Mouse (Mus musculus) embryonic fibroblast, embryonic 13.5 days (primary cell): ENCODE measurements around the gene Hspd1. TPM values are rescaled to one million over a fixed set of nuclear protein-coding genes. Genes with fewer than 3 reads are reported as not detected.

ENCODE experiments used
- H3K27ac ChIP-seq: 2 replicates; pipeline ENCODE4 v1.5.1; 2012; ENCODE audit warnings: low read length, control low read depth, inconsistent platforms; ENCODE audit not compliant: insufficient read depth
- H3K4me1 ChIP-seq: 2 replicates; pipeline ENCODE4 v1.6.1; 2011; ENCODE audit warnings: low read length; ENCODE audit not compliant: control insufficient read depth, insufficient read depth
- H3K4me3 ChIP-seq: 2 replicates; pipeline ENCODE4 v1.5.1; 2011; ENCODE audit warnings: mild to moderate bottlenecking, control low read depth, low read length; ENCODE audit not compliant: insufficient read depth
- CTCF ChIP-seq: IDR thresholded peaks from 2 replicates; pipeline ENCODE4 v1.5.1; 2011; ENCODE audit warnings: mild to moderate bottlenecking, control low read depth, low read length, moderate library complexity, borderline replicate concordance; ENCODE audit not compliant: insufficient read depth
- POLR2A ChIP-seq: IDR thresholded peaks from 2 replicates; pipeline ENCODE4 v1.6.1; 2011; ENCODE audit warnings: low read depth, mild to moderate bottlenecking, control low read depth, low read length, moderate library complexity
- polyA plus RNA-seq: library from polyadenylated mRNA; stranded (reverse); fragments of >200 nt; gene quantifications from 2 replicates; pipeline ENCODE4 v1.2.4, GENCODE M21; 2011; ENCODE audit warnings: low read depth; ENCODE audit not compliant: missing spikeins, insufficient read length

Hspd1 gene
- polyA plus RNA-seq, 1 experiment = 335 TPM

DNA sequence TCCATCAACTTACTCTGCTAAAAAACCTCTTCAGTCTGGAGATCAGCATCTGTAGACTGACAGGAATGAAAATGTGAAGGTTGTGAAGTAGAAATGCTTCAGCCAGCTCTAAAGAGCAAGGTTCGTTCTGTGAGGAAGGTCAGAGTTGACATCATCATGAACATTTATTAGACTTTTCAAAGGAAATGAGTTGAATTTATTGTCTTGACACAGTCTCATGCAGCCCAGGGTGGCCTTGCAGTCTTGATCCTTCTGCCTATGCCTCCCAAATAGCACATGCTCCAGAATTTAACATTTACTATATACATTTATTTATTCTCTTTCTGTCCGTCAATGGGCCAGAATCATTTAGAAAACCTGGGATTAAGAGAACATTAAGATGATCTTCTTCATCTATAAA is 35.5 kb upstream of the Hspd1 start:
- H3K4me1 ChIP-seq = no peaks in the 10 kb centered on the region
- TF ChIP-seq CTCF (no peak), POLR2A (no peak)
- H3K4me3 ChIP-seq = no peak overlapping the region
- no peak overlapping the region for H3K27ac ChIP-seq

DNA sequence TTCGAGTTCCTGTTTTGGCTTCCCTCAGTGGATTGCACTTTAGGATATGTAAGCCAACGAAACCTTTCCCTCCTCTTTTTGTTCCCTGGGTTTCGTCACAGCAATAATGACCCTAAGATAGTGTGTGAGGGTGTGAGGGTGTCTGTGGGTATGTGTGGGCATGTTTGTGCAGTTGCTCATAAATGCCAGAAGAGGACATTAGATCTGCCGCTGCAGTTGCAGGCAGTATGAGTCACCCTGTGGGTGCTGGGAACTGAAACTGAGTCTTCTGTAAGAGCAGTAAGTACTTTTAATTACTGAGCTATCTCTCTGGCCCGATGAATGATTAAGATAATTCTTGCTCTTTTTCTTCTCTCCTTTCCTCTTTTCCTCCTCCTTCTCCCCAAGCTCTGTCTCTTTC is 35.0 kb upstream of the Hspd1 start:
- TF ChIP-seq POLR2A (no peak), CTCF (no peak)
- Histone ChIP-seq H3K4me3 (no peak overlapping the region), H3K4me1 (no peaks in the 10 kb centered on the region), H3K27ac (no peak overlapping the region)

DNA sequence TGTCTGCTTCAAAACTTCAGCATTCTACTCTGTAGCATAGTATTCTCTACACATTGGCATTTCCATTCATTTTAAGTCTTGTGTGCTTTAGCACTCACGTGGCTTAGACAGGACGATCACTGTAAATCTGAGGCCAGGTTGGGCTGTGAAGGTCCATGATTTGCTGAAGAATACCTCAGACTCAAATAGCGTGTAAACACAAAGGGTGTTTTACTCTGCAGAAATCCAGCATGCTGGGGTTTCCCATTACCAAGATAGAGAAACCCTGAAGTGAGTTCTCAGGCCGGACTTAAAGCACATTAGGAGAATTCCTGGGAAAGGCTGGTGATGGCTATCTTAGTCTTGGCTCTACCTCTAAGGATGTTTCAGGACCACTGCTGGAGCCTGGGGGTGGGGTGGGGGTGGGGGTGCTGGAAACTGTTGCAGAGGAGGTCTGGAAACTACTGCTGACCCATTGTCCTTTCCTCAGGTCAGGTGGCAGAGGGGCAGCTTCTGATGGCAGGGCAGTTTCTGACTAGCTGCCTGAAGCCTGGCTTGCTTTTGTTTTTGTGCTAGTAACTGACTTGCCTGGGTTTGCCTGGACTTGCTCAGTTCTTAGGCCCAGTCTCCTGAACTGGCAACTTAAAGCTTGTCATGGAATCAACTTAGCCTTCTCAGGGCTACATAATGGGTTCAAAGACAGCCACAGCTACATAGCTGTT is 21.2 kb upstream of the Hspd1 start:
- no peak overlapping the region for H3K27ac ChIP-seq
- H3K4me1 ChIP-seq = no peaks in the 10 kb centered on the region
- H3K4me3 ChIP-seq = no peak overlapping the region
- no peak for TF ChIP-seq CTCF
- TF ChIP-seq POLR2A = no peak

DNA sequence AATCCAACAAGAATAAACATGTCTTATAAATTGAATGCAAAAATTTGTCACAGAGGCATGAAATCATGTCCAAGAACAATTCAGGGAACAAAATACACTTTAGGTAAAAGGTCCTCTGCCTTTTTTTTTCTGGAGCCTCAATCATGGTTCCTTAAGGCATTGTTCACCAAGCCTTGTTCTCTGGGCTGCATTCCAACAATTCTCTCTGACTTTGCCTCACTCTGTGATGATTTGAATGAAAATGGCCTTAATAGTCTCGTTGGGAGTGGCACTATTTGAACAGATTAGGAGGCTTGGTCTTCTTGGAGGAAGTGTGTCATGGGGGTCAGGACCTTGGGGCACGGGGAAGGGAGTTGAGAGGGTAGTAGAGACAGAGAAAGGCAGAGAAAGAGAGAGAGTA is 20.4 kb upstream of the Hspd1 start:
- no peak for TF ChIP-seq CTCF
- no peak for TF ChIP-seq POLR2A
- Histone ChIP-seq H3K27ac (no peak overlapping the region), H3K4me1 (no peaks in the 10 kb centered on the region), H3K4me3 (no peak overlapping the region)

DNA sequence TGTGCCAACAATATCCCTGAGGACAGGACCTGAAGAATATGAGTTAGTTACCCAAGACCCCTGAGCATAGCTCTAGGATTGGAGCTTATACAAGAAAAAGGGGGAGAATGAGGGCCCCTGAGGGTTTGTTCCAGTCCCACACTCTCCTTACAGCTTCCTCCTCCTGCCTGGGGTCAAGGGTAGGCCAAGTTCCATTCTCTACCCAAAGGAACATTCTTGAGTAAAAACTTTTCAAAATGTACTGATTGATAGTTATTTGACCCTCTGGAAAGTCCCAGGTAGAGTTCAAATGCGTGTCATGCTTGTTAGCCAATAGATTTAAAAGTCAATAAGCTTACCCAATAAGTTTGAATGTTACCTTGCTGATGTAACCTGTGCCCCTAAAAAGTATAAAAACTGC is 19.6 kb upstream of the Hspd1 start:
- TF ChIP-seq CTCF = no peak
- TF ChIP-seq POLR2A = no peak
- H3K27ac ChIP-seq = no peak overlapping the region
- no peaks in the 10 kb centered on the region for H3K4me1 ChIP-seq

DNA sequence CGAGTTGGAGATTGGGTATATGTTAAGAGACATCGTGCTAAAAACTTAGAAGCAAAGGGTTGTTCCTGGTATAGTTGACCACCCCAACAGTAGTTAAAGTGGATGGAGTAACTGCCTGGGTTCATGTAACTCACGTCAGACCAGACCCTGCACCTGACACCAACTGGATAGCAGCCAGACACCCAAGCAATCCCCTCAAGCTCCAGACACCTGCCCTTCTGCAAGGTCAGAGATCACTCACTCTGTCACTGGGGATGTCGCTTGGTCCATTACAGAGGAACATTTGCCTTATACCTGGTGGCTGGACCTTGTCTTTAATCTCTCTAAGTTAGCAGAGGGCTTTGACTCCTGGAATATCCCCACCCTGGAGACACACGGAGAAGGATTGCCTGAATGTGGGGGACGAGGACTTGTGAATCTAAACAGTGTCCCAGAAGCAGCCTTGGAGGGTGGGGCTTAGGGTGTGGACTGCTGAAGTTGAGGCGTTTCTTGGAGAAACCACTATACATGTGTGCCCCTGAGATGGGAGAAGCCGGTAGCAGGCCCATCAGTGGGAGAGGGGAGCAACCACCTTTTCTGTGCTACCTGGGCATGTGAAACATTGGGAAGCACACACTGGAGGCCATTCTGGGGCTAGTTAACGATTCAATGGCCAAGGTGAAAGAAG is 19.0 kb upstream of the Hspd1 start:
- no peaks in the 10 kb centered on the region for H3K4me1 ChIP-seq
- TF ChIP-seq POLR2A = no peak
- TF ChIP-seq CTCF = no peak
- H3K4me3 ChIP-seq = no peak overlapping the region
- H3K27ac ChIP-seq = no peak overlapping the region

More for the DNA sequence above, 19.6 kb upstream of the Hspd1 start:
- H3K4me3 ChIP-seq = no peak overlapping the region

DNA sequence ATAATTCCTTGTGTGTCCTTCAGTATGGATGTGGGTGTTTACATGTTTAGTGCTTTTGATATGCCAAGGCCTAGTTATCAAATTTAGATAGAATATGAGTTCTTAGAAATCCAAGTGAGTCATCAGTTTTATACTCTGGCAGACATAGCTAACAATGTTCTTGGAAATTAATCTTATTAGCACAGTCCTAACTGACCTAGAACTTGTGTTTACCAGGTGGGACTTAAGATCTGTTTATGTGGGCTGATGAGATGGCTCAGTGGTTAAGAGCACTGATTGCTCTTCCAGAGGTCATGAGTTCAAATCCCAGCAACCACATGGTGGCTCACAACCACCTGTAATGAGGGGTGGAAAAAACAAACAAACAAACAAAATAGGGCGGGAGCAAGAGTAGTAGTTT is 4.4 kb upstream of the Hspd1 start:
- TF ChIP-seq CTCF (no peak), POLR2A (no peak)
- Histone ChIP-seq H3K4me1 (peaks cover 2% of the 10 kb centered on the region; the same call in 1 of the 2 replicates), H3K27ac (no peak overlapping the region), H3K4me3 (no peak overlapping the region)

DNA sequence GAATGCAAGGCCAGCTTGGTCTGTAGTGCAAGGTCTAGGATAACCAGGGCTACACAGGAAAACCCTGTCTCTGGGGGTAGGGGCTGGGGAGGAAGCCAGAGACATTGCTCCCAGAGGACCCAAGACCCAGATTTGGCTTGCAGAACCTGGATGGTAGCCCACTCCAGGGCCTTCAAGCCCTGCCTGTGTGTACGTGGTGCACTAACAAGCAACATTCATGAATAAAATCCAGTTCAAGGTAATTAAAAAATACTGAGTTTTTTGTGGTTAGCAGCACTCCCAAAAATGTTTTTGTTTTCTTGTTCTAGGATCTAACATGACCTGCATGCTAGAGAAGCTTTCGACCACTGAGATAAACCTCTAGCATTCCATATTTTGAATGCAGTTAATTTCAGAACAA is 4.0 kb upstream of the Hspd1 start:
- no peak overlapping the region for H3K27ac ChIP-seq
- peak; percentile 29; the same call in 1 of the 2 replicates for TF ChIP-seq POLR2A
- TF ChIP-seq CTCF = no peak
- peaks cover 2% of the 10 kb centered on the region; the same call in 1 of the 2 replicates for H3K4me1 ChIP-seq
- H3K4me3 ChIP-seq = no peak overlapping the region

DNA sequence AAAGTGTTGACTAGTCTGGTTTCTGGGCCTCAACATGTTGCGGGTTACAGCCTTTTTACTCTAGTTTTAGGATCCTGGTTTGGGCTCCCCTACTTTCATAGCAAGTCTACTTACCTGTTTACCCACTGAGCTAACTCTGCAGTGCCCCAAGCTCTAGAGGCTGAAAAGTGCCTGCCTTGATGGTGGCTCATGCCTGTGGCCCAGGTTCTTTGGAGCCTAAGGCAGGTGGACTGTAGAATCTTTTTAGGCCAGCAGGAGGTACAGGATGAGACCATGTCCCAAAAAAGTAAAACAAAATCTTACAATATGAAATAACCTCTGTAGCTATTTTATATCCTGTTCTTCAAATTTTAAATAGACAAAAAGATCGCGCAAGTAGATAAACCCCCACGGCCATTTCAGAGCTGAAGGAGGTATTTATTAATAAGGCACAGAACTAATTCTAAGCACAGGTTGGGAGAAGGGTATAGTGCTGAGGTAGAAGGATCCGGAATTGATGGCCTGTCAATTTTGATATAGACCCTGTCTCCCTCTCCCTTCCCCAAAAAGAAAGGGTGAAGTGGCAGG is 1.5 kb upstream of the Hspd1 start:
- Histone ChIP-seq H3K4me3 (peak overlapping the region; percentile 92), H3K4me1 (peaks cover 5% of the 10 kb centered on the region), H3K27ac (no peak overlapping the region)
- no peak for TF ChIP-seq POLR2A
- TF ChIP-seq CTCF = no peak

DNA sequence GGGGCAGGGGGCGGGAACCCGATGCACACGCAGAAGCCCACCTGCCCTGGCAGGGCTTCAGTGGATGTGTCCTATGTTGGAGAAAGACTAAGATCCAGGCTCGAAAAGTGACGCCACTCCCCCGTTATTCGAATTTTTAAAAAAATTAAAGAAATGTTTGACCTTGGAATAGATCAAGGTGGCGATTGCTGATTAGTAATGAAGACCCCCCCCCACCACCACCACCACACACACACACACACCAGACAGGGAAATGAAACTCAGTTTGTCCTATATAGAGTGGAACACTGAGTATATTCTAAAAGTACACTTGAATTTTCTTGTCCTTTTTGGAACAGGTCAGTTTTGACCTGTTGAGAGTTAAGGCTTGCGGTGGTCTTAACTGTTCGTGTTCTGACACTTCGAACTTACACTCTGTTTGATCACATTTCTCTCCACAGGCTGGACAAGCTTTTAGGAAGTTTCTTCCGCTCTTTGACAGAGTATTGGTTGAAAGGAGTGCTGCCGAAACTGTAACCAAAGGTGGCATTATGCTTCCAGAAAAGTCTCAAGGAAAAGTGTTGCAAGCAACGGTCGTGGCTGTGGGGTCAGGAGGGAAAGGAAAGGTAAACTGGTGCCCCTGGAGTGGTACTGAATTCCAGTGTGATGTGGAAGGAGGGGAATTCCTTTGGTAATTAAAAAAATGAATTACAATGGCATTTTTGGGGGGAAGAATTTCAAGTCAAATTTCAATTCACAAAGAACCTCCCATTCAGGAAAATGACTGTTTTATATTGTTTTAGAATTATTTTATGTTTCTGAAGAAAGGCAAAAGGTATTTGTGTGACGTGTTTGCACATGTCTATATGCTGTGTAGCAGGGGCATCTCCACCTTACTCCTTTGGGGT is 811 bp upstream of the Hspd1 start:
- peaks cover 5% of the 10 kb centered on the region for H3K4me1 ChIP-seq
- H3K27ac ChIP-seq = peak overlapping the region; percentile 76
- peak overlapping the region; percentile 92 for H3K4me3 ChIP-seq
- TF ChIP-seq POLR2A (no peak), CTCF (no peak)
